Mouse (Mus musculus): ENCODE results near the gene Ndufb10.
"Not testable (repeated sequence)": the region's sequence is repeated elsewhere in the genome, so short reads cannot be mapped to it uniquely, and the experiment has no call there.

Gene Ndufb10

DNA sequence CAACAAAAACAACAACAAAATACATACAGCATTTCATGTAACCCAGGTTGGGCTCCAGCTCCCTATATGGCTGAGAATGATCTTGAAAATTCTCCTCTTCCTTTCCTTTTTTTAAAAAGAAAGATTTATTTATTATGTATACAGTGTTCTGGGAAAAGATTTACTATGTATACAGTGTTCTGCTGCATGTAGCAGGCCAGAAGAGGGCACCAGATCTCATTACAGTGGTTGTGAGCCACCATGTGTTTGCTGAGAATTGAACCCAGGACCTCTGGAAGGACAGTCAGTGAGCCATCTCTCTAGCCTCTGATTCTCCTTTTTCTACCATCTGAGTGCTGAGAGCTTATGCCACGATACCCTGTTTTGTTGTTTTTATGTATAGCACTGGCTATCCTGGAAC lies 10.2 kb upstream of the Ndufb10 start:
- no peak for DNase-seq (ENCODE audit: low spot score in 2 of 2)

DNA sequence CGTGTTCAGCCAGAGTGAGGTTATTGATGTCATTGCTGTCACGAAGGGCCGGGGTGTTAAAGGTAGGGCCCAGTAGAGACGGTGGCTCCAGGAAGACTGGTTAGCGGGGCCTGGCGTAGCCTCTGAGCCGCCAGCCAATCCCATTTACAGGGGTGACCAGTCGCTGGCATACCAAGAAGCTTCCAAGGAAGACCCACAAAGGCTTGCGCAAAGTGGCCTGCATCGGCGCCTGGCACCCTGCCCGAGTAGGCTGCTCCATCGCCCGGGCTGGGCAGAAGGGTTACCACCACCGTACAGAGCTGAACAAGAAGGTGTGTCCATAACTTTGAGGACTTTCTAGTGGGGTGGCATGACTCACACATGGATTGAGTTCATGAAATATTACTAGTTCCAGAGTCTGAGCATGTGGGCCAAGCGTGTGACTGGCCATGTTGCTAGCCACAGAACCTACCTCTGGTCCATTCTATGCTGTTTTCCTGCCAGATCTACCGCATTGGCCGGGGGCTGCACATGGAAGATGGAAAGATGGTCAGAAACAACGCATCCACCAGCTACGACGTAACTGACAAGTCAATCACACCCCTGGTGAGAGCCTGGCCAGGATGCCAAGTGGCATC lies 9.3 kb upstream of the Ndufb10 start:
- DNase-seq (ENCODE audit: low spot score in 2 of 2), result no peak

DNA sequence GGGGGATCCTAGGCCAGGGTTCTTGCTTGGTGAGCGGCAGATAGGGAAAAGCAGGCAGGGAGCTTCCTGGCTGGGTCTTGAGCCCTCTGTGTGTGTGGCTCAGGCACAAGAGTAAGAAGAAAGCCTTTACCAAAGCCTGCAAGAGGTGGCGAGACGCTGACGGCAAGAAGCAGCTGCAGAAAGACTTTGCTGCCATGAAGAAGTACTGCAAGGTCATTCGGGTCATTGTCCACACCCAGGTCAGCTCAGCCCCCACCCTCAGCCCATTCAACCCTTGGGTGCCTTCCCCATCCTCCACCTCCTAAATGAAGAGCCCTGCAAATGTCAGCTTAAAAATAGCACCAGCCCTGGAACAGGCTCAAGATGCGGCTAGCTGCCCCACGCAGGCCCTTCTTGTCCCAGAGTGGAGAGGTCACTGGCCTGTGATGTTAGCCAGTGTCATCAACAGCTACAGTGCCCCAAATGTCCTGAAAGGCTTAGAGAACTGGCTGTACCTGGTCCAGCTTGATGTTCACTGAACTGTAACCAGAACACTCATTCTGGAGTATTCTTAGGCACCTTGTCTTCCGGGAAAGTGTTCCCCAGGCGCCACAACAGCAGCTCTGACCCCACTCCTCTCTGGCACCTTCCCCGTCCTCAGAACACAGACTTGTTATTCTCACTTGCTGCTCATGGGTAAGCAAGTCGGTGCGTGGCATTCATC lies 8.1 kb upstream of the Ndufb10 start:
- DNase-seq (ENCODE audit: low spot score in 2 of 2), result no peak

DNA sequence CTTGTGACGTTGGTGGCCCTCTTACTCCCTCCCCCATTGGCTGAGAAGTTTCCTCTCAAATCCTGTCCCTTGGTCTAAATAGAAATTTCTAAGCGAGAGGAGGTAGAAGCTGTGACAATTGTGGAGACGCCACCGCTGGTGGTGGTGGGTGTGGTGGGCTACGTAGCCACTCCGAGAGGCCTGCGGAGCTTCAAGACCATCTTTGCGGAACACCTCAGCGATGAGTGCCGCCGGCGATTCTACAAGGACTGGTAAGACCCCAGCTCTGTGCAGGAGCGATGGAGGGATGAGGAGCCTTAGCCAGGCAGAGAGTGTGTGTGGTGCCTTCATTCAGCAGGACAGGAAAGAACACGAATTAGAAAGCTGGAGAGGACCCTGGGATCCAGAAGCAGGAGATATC lies 6.5 kb upstream of the Ndufb10 start:
- no peak for DNase-seq (ENCODE audit: low spot score in 2 of 2)

DNA sequence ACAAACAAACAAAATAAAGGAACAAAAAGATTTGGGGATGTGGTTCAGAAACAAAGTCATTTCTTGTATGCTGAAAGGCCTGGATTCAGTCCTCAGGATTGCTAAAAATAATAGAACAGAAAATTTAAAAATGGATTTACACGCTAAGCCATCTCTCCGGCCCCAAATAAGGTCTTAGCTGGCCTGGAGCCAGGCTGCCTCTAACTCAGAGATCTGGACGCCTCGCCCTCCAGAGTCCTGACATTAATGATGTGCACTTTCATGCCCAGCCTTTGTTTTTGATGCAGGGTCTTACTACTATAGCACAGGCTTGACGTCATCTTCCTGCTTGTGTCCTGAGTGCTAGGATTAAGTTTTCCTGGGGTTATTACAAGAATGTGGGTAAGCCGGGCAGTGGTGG lies 4.8 kb upstream of the Ndufb10 start:
- DNase-seq (ENCODE audit: low spot score in 2 of 2), result no peak

DNA sequence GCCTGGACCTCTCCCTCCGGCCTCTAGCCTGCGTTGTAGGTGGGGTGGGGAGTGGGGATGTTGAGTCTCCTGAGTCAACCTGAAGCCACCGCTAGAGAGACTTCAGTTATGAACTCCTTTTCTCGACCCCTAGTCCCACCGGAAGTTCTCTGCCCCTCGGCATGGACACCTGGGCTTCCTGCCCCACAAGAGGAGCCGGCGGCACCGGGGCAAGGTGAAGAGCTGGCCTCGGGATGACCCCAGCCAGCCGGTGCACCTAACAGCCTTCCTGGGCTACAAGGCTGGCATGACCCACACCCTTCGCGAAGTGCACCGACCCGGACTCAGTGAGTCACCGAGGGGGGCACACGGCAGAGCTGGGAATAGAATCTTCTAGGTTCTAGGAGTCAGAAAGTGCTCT lies 3.9 kb upstream of the Ndufb10 start:
- DNase-seq (ENCODE audit: low spot score in 2 of 2), result no peak

DNA sequence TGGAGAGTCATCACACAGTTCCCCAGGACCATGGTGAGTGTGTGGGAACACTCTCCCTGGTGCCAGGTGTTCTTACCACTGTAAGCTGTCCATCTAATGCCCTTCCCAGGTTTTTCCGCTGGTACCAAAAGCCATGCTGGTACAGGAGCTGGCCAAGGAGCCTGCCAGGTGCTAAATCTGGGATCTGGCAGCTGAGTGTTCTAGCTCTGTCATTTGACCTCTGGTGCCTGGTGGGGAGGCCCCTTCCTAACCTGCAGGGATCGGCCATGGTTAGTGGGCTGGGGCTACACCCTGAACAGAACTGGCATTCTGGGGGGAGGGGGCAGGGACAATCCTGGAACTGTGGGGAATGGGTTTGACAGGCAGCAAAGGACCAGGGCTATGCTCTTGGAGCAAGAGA lies 3.3 kb upstream of the Ndufb10 start, which contains the start of gene Rpl3l:
Rpl3l (plus strand) TSS at position 203 of the 400 bp plus-strand sequence.
- no peak for DNase-seq (ENCODE audit: low spot score in 2 of 2)

DNA sequence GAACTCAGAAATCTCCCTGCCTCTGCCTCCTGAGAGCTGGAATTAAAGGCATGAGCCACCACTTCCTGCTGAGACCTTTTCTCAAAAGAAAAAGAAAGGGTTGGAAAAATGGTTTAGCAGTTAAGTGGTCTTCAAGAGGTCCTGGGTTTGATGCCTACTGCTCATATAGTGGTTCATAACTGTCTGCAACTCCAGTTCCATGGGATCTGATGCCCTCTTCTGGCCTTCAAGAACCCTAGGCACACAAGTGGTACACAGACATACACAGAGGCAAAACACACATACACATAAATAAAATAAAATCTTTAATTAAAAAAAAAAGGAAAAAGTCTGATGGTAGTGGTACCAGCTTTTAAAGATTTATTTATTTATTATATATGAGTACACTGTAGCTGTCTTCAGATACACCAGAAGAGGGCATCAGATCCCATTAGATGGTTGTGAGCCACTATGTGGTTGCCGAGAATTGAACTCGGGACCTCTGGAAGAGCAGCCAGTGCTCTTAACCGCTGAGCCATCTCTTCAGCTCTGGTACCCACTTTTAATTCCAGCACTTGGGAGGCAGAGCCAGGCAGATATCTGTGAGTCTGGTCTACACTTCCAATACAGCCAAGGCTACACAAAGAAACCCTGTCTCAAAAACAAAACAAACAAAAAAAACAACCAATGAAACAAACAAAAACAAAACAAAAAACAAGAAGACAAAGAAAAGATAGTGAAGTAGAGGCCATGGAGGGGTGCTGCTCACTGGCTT lies 1.5 kb upstream of the Ndufb10 start:
- DNase-seq (ENCODE audit: low spot score in 2 of 2), result no peak

DNA sequence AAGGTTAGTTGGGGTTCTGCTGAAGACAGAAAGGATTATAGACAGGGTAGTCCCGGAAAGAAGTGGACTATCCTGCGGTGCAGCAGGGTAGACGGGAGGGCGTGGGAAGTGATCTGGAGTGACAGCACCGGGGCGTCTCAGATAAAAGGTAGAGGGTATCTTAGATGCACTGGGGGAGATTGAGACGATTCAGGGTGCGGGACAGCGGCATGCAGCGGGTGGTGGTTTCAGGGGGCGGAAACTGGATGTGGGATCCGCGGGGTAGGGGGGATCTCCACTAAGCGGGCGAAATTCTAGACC lies 447 bp downstream of the Ndufb10 start:
- no peak for DNase-seq (ENCODE audit: low spot score in 2 of 2)

DNA sequence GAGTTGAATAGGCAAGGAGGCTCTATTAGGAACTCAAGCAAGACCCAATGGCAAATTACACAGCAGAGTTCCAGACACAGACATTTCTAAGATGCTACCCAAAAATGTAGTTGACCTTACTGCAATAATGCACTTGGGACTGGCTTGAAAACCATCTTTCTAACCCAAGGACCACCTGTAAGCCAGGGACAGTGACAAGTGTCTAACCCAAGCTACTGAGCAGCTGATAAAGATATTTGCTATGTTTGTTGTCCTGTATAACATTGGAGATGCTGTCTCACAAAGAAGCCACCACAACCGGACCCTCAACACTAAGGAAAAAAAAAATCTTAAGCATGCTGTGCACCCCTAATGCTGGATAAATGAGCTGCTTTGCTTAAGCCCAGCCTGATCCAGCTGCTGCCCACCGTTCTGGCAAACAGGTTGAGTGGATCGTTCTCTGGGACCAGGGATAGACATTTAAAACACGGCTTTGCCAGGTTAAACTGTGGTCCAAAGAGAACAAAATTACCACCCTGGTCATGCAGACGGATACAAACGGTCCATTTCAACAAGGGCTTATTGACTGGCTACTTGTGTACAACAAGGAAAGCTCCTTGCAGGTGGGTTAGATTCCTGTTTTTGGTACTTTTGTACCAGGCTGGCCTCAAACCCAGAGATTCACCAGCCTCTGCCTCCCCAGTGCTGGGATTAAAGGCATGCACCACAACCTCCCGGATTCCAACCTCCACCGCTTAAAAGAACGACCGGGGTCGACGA lies 977 bp downstream of the Ndufb10 start:
- DNase-seq (ENCODE audit: low spot score in 2 of 2), result no peak

DNA sequence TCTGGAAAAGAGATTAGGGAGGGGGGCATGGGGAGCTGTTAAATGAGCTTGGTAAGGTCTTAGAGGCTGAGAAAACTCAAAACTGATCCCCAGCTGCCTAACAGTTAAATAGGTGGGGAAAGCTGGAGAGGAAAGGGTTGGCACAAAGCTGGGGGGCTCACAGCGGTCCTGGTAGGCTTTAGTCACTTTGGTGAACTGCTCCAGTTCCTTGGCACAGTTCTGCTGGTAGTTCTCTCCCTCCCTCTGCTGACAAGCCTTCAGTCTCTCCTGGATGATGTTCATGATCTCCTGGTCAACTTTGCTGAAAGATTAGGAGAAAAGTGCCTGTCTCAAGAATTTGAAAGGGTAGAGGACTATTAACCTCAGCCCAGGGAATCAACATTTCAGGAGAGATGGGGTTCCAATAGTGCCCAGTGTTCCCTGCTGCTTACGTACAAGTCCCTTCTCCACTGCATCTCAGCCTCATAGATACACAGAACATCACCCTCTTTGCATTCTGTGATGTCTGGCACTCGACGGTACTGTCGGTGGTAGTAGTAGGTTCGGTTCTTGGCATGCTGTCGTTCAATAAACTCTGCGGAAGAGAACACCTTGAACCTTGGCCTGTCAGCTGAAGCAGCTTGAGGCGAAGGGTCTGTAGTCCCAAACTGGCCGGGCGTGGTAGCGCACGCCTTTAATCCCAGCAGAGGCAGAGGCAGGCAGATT lies 1.9 kb downstream of the Ndufb10 start:
- no peak for DNase-seq (ENCODE audit: low spot score in 2 of 2)

DNA sequence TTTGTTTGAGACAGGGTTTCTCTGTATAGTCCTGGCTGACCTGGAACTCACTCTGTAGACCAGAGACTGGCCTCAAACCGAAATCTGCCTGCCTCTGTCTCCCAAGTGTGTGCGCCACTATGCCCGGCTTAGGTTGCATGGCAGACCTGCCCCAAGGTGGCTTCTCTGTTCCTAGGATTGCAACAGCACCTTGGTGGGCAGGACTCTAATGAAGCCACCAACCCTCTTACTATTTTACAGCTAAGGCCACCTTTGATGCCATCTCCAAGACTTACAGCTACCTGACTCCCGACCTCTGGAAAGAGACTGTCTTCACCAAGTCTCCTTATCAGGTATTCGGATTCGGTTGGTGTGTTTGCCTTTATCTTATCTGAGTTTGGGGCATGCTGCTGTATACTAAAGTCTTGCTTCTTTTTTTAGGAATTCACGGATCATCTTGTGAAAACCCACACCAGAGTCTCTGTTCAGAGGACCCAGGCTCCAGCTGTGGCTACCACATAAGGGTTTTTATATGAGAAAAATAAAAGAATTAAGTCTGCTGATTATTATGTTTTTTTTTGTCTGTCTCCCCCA lies 2.8 kb downstream of the Ndufb10 start:
- not testable (repeated sequence) for DNase-seq (ENCODE audit: low spot score in 2 of 2)

DNA sequence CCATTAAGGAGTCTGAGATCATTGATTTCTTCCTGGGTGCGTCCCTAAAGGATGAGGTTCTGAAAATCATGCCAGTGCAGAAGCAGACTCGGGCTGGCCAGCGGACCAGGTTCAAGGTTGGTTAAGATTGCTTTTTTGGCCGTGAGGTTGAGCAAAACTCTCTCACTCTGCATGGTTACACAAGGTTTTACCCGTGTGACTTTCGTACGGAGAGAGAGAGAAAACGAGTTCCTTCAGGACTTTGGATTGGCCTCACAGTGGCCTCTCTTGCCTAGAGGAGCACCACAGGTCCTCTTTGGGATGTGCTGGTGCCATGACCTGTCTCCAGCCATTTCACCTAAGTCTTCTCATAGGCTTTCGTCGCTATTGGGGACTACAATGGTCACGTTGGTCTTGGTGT lies 3.7 kb downstream of the Ndufb10 start:
- not testable (repeated sequence) for DNase-seq (ENCODE audit: low spot score in 2 of 2)

DNA sequence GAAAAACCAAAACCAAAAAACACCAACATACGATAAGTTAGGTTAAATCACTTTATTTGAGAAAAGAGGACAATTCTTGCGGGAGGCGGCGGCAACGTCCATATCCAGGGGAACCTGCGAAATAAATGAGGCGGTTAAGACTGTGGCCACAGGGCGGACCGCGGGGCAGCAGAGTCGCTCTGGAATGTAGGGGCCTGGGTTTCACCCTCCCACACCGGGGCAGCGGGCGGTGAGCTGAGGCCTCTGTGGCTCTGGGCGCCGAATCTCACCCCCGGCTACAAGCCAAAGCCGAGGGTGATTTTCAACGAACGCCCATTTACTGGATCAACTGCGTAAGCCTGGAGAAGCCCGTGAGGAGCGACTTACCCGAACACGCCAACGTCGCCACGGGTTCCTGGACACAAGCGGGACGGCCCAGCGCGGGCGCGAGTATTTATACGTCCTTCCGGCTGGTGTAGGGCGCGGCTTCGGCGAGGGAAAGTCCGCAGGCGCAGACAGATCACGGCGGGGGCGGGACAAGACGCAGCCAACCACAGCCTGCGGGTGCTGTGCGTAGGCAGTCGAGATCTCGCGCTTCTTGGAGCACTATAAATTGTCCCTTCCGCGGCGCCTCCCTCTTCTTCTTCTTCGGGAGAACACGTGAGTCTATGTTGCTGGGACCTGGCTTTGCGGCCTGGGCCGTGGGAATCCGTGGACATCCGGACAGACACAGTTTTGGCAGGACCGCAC lies 4.6 kb downstream of the Ndufb10 start:
- peak; percentile 96 to 98 for DNase-seq (ENCODE audit: low spot score in 2 of 2)

DNA sequence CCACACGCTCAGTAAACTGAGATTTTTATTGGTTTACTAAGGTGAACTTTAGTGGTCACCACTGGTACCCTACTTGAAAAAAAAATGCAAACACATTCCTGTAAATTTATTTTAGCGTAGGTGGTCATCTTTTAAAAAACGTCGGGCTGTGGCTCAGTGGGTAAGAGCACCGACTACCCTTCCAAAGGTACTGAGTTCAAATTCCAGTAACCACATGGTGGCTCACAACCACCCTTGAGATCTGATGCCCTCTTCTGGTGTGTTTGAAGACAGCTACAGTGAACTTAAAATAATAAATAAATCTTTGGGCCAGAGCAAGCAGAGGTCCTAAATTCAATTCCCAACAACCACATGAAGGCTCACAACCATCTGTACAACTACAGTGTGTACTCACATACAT lies 5.3 kb downstream of the Ndufb10 start:
- DNase-seq (ENCODE audit: low spot score in 2 of 2), result not testable (repeated sequence)

DNA sequence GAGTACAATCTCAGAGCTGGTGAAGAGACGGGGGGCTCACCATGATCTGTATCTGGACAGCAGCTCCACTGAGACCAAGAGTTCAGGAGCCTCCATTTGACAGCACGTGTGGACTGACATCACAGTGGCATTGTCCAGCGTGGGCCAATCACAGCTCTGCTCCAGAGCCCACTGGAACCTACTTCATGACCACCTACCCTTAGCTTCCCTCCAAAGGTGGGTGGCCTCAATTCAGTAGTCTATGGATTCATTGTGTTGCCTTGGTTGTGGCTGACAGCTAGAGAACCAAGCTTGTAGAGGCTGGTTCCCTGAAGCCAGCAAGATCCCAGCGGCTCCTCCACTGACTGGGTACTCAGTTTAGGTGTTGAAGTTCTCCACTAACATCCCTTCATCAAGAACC lies 6.3 kb downstream of the Ndufb10 start, which contains the start of the genes Rnf151 and Rps2:
Rnf151 (minus strand) TSS at position 121 of the 400 bp plus-strand sequence.
Rps2 (plus strand) TSS at position 174 of the 400 bp plus-strand sequence.
- no peak for DNase-seq (ENCODE audit: low spot score in 2 of 2)

DNA sequence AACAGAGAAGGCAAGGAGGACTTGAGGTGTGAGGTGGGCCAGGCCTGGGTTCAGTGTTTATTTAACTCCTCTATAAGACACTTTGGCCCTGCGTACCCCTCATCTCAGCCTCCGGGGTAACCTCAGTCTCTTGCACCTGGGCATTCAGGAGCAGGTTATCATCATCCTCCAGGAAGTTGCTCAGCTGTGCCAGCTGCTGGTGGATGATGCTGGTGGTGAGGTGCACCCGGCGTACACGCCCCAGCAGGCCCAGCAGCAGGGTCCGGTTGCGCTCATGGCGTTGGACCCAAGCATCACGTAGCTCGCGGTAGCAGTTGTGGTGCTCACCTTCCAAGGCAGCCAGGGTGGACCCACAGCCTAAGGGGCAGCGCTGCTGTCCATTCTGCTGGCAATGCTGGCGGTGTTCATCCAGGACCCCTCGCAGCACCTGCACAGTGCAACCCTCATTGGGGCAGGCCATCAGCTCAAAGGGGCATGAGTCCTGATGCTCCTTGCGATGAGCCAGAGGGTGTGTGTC lies 8.1 kb downstream of the Ndufb10 start:
- no peak for DNase-seq (ENCODE audit: low spot score in 2 of 2)

DNA sequence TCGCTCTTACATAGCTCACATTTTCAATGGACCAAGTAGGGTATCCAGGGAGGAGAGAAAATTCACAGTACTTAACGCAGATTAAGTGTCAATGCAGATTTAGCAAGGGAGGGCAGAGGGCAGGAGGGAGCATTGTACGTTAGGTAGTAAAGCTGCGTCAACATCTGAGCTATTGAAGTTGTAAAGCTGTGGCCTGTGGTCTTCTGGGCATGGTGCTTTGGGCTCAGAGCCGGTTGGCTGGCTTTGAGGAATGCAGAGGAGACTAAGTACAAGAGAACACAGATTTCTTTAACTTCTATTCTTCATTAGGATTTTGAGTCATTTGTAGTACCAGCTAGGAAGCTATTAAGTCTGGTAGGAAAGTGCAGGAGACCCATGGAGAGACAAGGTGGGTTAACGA lies 8.7 kb downstream of the Ndufb10 start:
- DNase-seq (ENCODE audit: low spot score in 2 of 2), result no peak

DNA sequence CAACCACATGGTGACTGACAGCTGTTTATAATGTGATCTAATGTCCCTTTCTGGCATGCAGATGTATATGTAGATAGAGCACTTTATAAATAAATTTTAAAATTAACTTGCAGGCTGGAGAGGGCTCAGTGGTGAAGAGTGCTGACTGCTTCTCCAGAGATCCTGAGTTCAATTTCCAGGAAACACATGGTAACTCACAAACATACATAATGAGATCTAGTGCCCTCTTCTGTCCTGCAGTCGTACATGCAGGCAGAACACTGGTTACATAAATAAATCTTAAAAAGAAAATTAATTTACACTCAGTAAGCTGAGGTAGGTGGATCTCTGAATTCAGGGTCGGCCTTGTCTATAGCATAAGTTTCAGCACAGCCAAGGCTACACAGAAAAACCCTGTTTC lies 15.6 kb downstream of the Ndufb10 start:
- no peak for DNase-seq (ENCODE audit: low spot score in 2 of 2)

DNA sequence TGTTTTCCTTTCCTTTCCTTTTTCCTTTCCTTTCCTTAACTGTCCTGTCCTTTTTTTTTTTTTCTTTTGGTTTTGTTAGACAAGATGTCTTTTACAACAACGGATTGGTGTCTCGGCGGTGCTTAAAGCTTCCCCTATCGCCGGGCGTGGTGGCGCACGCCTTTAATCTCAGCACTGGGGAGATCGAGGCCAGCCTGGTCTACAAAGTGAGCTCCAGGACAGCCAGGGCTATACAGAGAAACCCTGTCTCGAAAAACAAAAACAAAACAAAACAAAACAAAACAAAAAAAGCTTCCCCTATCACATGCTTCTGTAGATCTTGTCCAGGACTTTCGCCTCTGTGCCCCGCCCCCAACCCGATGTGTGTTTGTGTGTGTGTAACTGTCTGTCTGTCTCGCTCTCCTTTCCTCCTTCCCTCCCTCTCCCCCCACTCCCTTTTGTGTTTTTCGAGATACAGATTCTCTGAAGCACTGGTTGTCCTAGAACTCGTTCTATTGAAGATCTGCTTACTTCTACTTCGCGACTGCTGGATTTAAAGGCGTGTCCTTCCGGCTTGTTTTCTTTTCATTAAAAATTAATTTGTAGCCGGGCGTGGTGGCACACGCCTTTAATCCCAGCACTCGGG lies 16.4 kb downstream of the Ndufb10 start:
- no peak for DNase-seq (ENCODE audit: low spot score in 2 of 2)

All from frontal cortex, postnatal 25 days (tissue).